Mouse (Mus musculus) Patski (cell line): ENCODE data around the gene Prkca. TPM values are rescaled to one million over a fixed set of nuclear protein-coding genes. Genes with fewer than 3 reads are reported as not detected.

Experiments
- ATAC-seq: fragments of 100-300 bp; one replicate; pipeline ENCODE4 v1.8.0; 2021
- CTCF ChIA-PET: fragments of 350-600 bp; sonication (Branson Sonifier 250); formaldehyde crosslinking; loops from one replicate; lab custom pipeline; 2022; ENCODE audit warnings: inconsistent platforms; lab: Charles Lee
- POLR2A ChIA-PET: fragments of 350-600 bp; sonication (Branson Sonifier 250); formaldehyde crosslinking; loops from one replicate; lab custom pipeline; 2022; ENCODE audit warnings: antibody characterized with exemption, inconsistent platforms; lab: Charles Lee
- DNase-seq: peaks from one replicate; pipeline ENCODE4 v3.0.0-alpha.2; 2011; ENCODE audit warnings: low read depth, low spot score
- H3K27me3 ChIP-seq: fragments of 371-371 bp; one replicate; pipeline ENCODE4 v1.5.1; 2021
- CTCF ChIP-seq: fragments of 100-300 bp; IDR thresholded peaks from one replicate; pipeline ENCODE4 v1.5.1; 2021
- in situ Hi-C: fragments of 300-500 bp; cut with MboI; formaldehyde crosslinking; loops from 3 replicates; pipeline ENCODE4 v1.11.1; 2018; ENCODE audit warnings: low pct_unique_long_range_greater_than_20kb, mixed read lengths
- polyA plus RNA-seq: library from polyadenylated mRNA; unstranded; gene quantifications from one replicate; pipeline ENCODE4 v1.2.3, GENCODE M21; 2021

The Prkca gene
- polyA plus RNA-seq, 1 experiment from 2014 or later, result 37.4 TPM

GRCm38 (mm10) chr11:108148491-108148890 is 195.2 kb downstream of the Prkca start:
- no peaks in the 10 kb centered on the region for H3K27me3 ChIP-seq
- no peak for DNase-seq
- TF ChIP-seq CTCF, result no peak
- CTCF ChIA-PET, result interaction anchor here (0.9 to 1.4 kb wide), 2 partner anchors 9 to 12 kb away, joined by 3 to 5 read pairs; no protein-coding TSS in a partner anchor
- no peak for ATAC-seq
- POLR2A ChIA-PET, result interaction anchor here (0.9 kb wide), 1 partner anchor 8 kb away, joined by 3 read pairs; no protein-coding TSS in a partner anchor
- in situ Hi-C loops, result no loop called here

- ChIA-PET POLR2A (no interaction called here), CTCF (no interaction called here)
- no peak for DNase-seq
- ATAC-seq, result no peak
- H3K27me3 ChIP-seq, result no peaks in the 10 kb centered on the region
- TF ChIP-seq CTCF, result no peak
- in situ Hi-C loops, result no loop called here
Observed at GRCm38 (mm10) chr11:108145752-108146496, 197.8 kb downstream of the Prkca start.

GRCm38 (mm10) chr11:108145128-108145527 is 198.6 kb downstream of the Prkca start:
- ChIA-PET POLR2A (no interaction called here), CTCF (no interaction called here)
- no peak for ATAC-seq
- TF ChIP-seq CTCF, result no peak
- no peak for DNase-seq
- in situ Hi-C loops, result no loop called here
- H3K27me3 ChIP-seq, result no peaks in the 10 kb centered on the region

- ATAC-seq, result no peak
- in situ Hi-C loops, result no loop called here
- no peaks in the 10 kb centered on the region for H3K27me3 ChIP-seq
- no peak for DNase-seq
- no peak for TF ChIP-seq CTCF
- CTCF ChIA-PET, result interaction anchor here (0.7 to 1.5 kb wide), 4 partner anchors 9 to 276 kb away, joined by 3 read pairs; no protein-coding TSS in a partner anchor
- POLR2A ChIA-PET, result no interaction called here
Observed at GRCm38 (mm10) chr11:108143739-108144138, 200.0 kb downstream of the Prkca start.

- no peak for ATAC-seq
- ChIA-PET CTCF (interaction anchor here (1.1 kb wide), 1 partner anchor 11 kb away, joined by 3 read pairs; no protein-coding TSS in a partner anchor), POLR2A (interaction anchor here (1.2 kb wide), 1 partner anchor 8 kb away, joined by 3 read pairs; no protein-coding TSS in a partner anchor)
- no peaks in the 10 kb centered on the region for H3K27me3 ChIP-seq
- in situ Hi-C loops, result no loop called here
- TF ChIP-seq CTCF, result no peak
- DNase-seq, result no peak
Observed at GRCm38 (mm10) chr11:108140028-108140427, 203.7 kb downstream of the Prkca start.

GRCm38 (mm10) chr11:108136341-108136740 is 207.4 kb downstream of the Prkca start:
- in situ Hi-C loops, result loop anchor here (5.0 kb wide), 1 partner anchor 131 kb away; no protein-coding TSS in a partner anchor
- CTCF ChIA-PET, result interaction anchor here (1.1 to 1.6 kb wide), 5 partner anchors 12 to 125 kb away, joined by 3 to 5 read pairs (median 3); no protein-coding TSS in a partner anchor
- POLR2A ChIA-PET, result no interaction called here
- no peaks in the 10 kb centered on the region for H3K27me3 ChIP-seq
- ATAC-seq (no peak), DNase-seq (no peak)
- no peak for TF ChIP-seq CTCF

GRCm38 (mm10) chr11:108135407-108136159 is 208.1 kb downstream of the Prkca start:
- peak; percentile 61 for TF ChIP-seq CTCF
- ChIA-PET CTCF (interaction anchor here (1.1 to 1.6 kb wide), 4 partner anchors 13 to 125 kb away, joined by 3 to 5 read pairs (median 4); no protein-coding TSS in a partner anchor), POLR2A (no interaction called here)
- ATAC-seq (no peak), DNase-seq (no peak)
- in situ Hi-C loops, result loop anchor here (5.0 kb wide), 1 partner anchor 132 kb away; no protein-coding TSS in a partner anchor
- H3K27me3 ChIP-seq, result no peaks in the 10 kb centered on the region

- H3K27me3 ChIP-seq, result no peaks in the 10 kb centered on the region
- in situ Hi-C loops, result loop anchor here (5.0 kb wide), 1 partner anchor 244 kb away; no protein-coding TSS in a partner anchor
- ChIA-PET POLR2A (no interaction called here), CTCF (interaction anchor here (1.0 kb wide), 1 partner anchor 11 kb away, joined by 3 read pairs; no protein-coding TSS in a partner anchor)
- DNase-seq, result no peak
- TF ChIP-seq CTCF, result peak; percentile 68
- no peak for ATAC-seq
Observed at GRCm38 (mm10) chr11:108128593-108128992, 215.1 kb downstream of the Prkca start.

- ChIA-PET CTCF (no interaction called here), POLR2A (no interaction called here)
- in situ Hi-C loops, result loop anchor here (5.0 kb wide), 1 partner anchor 244 kb away; no protein-coding TSS in a partner anchor
- DNase-seq (no peak), ATAC-seq (no peak)
- no peaks in the 10 kb centered on the region for H3K27me3 ChIP-seq
- no peak for TF ChIP-seq CTCF
Observed at GRCm38 (mm10) chr11:108127908-108128307, 215.8 kb downstream of the Prkca start.

GRCm38 (mm10) chr11:108122486-108122885 is 221.2 kb downstream of the Prkca start:
- H3K27me3 ChIP-seq, result no peaks in the 10 kb centered on the region
- no peak for DNase-seq
- ChIA-PET POLR2A (no interaction called here), CTCF (no interaction called here)
- ATAC-seq, result no peak
- in situ Hi-C loops, result no loop called here
- TF ChIP-seq CTCF, result no peak
